Mouse (Mus musculus) ovary, postnatal 10 days (tissue): Measurements from ENCODE around the gene Kifc3.

Experiments used
- DNase-seq: peaks from one replicate; pipeline ENCODE4 v3.0.0; 2022; ENCODE audit warnings: low spot score

Kifc3 gene

GRCm38 (mm10) chr8:95156108-95156507, 46.5 kb downstream of the Kifc3 start:
- no peak for DNase-seq

GRCm38 (mm10) chr8:95155361-95155760, 47.3 kb downstream of the Kifc3 start:
- no peak for DNase-seq

GRCm38 (mm10) chr8:95154654-95155053, 48.0 kb downstream of the Kifc3 start:
- DNase-seq, result no peak

- no peak for DNase-seq
Observed at GRCm38 (mm10) chr8:95154056-95154455, 48.6 kb downstream of the Kifc3 start.

GRCm38 (mm10) chr8:95150608-95151007, 52.0 kb downstream of the Kifc3 start:
- DNase-seq, result no peak

GRCm38 (mm10) chr8:95149426-95149825, 53.2 kb downstream of the Kifc3 start:
- no peak for DNase-seq

- no peak for DNase-seq
Observed at GRCm38 (mm10) chr8:95146846-95147245, 55.8 kb downstream of the Kifc3 start.

GRCm38 (mm10) chr8:95146044-95146745, 56.4 kb downstream of the Kifc3 start:
- no peak for DNase-seq

GRCm38 (mm10) chr8:95144631-95145015, 58.0 kb downstream of the Kifc3 start:
- DNase-seq, result no peak

- DNase-seq, result no peak
Observed at GRCm38 (mm10) chr8:95143805-95144630, 58.6 kb downstream of the Kifc3 start.

GRCm38 (mm10) chr8:95142985-95143804, 59.4 kb downstream of the Kifc3 start:
- DNase-seq, result no peak

GRCm38 (mm10) chr8:95142075-95142831, 60.4 kb downstream of the Kifc3 start:
- peak; percentile 46 for DNase-seq

GRCm38 (mm10) chr8:95141469-95142074, 61.0 kb downstream of the Kifc3 start:
- DNase-seq, result no peak

GRCm38 (mm10) chr8:95141026-95141425, 61.6 kb downstream of the Kifc3 start:
- DNase-seq, result no peak

GRCm38 (mm10) chr8:95140555-95140954, 62.1 kb downstream of the Kifc3 start:
- DNase-seq, result no peak

- no peak for DNase-seq
Observed at GRCm38 (mm10) chr8:95139051-95139365, 63.6 kb downstream of the Kifc3 start.

GRCm38 (mm10) chr8:95138341-95139050, 64.1 kb downstream of the Kifc3 start:
- DNase-seq, result no peak

GRCm38 (mm10) chr8:95137641-95138098, 64.9 kb downstream of the Kifc3 start:
- no peak for DNase-seq

- DNase-seq, result no peak
Observed at GRCm38 (mm10) chr8:95137201-95137600, 65.4 kb downstream of the Kifc3 start.

GRCm38 (mm10) chr8:95136218-95136617, 66.4 kb downstream of the Kifc3 start:
- no peak for DNase-seq

- no peak for DNase-seq
Observed at GRCm38 (mm10) chr8:95135242-95135641, 67.4 kb downstream of the Kifc3 start.
